Mouse (Mus musculus): ENCODE measurements around the gene Scnn1b.

The Scnn1b gene

GRCm38 (mm10) chr7:121913944-121914343 lies 49.1 kb downstream of the Scnn1b start:
- no peak for DNase-seq (ENCODE audit: low spot score in 2 of 2)

DNA sequence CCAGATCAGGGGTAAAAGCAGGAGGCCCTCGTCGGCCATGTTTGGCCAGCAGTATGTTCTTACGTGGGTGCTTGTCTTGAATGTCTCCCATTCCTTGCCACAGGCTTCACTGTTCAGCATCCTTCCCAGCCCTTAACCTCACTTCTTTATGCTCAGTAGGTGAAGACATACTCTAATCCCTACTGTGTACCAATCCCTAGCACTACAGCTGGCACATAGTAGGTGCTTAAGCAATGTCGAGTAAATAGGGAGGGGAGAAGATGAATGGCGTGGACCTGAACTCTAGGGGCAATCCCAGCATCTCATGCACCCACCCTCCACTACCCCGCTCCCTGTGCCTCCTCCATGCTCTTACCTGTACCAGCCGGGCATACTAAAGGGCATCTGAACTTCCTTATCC lies 59.5 kb downstream of the Scnn1b start:
- no peak for DNase-seq (ENCODE audit: low spot score in 2 of 2)

DNA sequence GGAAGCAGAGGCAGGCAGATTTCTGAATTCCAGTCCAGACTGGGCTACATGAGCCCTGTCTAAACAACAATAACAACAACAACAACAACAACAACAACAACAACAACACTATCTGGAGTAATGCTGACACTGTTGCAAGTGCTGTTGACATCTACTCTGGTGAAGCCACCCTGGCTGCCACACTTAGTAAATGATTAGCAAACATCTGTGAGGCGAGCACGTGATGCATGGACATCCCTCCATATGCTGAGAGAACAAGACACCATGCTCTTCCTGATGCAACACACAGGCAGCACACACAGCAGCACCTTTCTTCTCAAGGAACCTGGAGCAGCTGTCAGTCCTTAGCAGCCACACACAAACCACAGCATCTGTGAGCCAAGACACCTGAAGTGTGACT lies 63.0 kb downstream of the Scnn1b start:
- DNase-seq (ENCODE audit: low spot score in 2 of 2): no peak

GRCm38 (mm10) chr7:121931246-121931645 lies 66.4 kb downstream of the Scnn1b start:
- no peak for DNase-seq (ENCODE audit: low spot score in 2 of 2)

DNA sequence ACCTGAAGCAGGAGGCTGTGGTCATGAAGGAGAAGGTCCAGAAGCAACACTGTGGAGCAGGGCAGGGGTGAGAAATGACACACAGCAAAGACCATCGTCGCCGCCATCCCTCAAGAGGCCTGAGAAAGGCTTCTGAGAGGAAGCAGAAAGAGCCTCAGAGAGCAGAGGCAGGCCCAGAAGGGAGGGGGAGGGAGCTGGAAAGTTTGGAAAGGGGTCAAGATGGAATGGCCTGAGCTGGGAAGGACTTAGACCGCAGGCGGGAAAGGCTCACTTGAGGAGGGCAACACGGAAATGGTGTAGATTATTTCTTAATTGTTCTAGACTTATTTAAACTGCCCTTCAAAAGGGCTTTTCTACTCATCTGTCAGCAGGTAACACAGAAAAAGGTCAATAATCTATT lies 68.8 kb downstream of the Scnn1b start:
- DNase-seq (ENCODE audit: low spot score in 2 of 2): no peak

- no peak for DNase-seq (ENCODE audit: low spot score in 2 of 2)
Measured at GRCm38 (mm10) chr7:121934346-121934745, 69.5 kb downstream of the Scnn1b start.

- no peak for DNase-seq (ENCODE audit: low spot score in 2 of 2)
Measured at GRCm38 (mm10) chr7:121935906-121936794, 71.3 kb downstream of the Scnn1b start.

DNA sequence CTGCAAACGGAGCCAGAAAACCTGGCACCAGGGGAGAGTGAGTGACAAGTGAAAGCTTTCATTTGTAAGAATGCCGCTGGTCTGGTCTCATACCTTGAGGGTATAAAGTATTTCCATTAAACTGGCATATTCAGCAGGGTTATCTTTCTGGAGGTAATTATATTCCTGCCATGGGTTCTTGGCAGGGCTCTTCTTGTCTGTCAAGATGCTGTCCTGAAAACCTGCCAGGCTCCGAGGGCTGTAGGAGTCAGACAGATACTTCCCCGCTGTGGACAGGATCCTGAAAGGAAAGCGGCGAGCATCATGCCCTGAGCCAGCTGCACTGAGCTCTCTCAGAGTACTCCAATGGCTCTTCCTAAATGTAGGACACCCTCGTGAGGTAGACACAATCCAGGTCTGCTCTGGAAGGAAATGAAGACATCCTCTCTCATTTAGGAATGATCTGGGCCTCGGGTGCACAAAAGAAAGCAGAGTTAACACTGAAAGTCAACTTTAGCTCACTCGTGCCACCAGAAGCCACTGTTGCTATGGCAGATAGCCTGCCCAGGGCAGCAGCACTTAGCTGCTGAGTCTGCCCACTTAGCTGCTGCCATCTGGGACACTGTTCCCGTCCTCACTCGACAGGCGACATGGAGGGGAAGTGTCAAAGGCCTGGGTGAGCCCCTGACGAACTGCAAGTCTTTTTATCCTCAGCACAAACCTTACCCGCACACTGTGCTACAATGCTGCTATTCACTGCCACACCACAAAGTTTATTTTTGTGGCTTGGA lies 72.2 kb downstream of the Scnn1b start:
- no peak for DNase-seq (ENCODE audit: low spot score in 2 of 2)

GRCm38 (mm10) chr7:121938124-121938891 lies 73.5 kb downstream of the Scnn1b start:
- no peak for DNase-seq (ENCODE audit: low spot score in 2 of 2)

GRCm38 (mm10) chr7:121939244-121939643 lies 74.4 kb downstream of the Scnn1b start:
- DNase-seq (ENCODE audit: low spot score in 2 of 2): no peak

DNA sequence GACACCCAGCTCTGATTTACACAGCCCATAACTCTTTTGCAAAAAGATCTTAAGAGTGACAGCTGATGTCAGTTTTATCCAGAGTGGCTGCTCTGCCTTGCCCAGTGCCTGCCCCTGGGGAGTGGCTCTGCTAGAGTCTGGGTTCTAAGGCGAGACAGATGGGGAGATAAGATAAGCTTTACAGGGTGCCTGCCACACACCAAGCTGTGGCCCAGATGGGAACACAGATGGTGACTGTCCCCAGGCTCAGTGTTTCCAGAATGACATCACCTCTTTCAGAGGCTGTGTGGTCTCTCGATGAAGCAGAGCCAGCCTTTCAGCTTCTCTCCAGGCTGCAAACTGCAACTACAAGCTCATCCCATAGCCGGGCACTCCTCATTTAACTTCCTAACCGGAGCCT lies 74.9 kb downstream of the Scnn1b start:
- DNase-seq (ENCODE audit: low spot score in 2 of 2): no peak

- no peak for DNase-seq (ENCODE audit: low spot score in 2 of 2)
Measured at GRCm38 (mm10) chr7:121941016-121941415, 76.2 kb downstream of the Scnn1b start.

DNA sequence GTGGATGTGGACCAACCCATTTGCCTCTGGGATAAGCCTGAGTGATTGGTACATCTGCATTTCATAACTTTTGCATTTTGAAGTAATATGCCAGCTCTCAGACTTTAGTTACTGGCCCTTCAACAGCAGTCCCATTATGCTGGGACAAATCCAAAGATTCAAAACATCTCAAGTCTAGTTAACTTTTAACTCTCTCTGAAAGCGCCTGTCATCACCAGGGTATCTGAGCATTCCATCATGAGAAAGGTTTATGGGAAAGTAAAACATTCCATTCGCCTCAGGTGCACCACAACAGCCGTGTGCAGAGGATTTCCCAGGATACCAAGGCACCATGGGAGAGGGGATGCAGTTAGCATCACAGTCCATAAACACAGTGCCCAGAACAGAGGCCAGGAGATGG lies 76.8 kb downstream of the Scnn1b start:
- DNase-seq (ENCODE audit: low spot score in 2 of 2): no peak

GRCm38 (mm10) chr7:121942371-121942770 lies 77.5 kb downstream of the Scnn1b start:
- DNase-seq (ENCODE audit: low spot score in 2 of 2): no peak

DNA sequence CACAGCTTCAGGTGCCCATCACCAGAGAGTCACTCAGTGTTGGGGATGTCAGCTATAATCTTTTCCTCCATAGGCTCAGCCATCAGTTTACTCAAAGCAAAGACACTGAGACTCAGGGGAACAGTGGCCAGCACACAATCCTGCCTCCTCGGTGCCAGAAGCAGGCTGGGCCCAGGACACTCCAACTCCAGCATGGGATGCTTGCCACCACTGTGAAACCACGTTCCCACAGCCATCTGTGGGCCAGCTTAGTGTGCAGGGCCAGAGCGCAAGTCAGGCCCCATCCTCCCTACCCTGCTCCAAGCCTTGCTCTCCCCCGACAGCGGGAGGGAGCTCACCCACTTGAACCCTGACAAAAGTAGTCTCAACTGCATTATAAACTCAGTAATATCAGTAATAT lies 81.4 kb downstream of the Scnn1b start:
- DNase-seq (ENCODE audit: low spot score in 2 of 2): no peak

DNA sequence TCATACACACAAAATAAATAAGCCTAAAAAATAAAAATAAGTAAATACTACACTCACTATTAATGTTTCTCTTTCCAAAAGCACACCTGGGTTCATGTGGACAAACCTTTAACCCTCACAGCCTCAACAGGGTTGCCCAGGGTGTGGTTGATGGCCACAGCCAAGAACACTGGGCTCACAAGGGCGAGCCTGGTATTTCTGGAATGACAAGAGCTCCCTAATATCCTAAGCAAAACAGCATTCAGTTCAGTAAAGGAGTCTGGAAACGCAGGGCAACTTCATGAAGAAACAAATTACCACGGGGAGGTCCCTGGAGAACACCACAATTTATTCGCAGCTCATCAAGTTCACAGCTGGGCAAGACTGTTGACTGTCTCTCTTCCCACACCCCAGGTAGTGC lies 82.7 kb downstream of the Scnn1b start:
- DNase-seq (ENCODE audit: low spot score in 2 of 2): no peak

DNA sequence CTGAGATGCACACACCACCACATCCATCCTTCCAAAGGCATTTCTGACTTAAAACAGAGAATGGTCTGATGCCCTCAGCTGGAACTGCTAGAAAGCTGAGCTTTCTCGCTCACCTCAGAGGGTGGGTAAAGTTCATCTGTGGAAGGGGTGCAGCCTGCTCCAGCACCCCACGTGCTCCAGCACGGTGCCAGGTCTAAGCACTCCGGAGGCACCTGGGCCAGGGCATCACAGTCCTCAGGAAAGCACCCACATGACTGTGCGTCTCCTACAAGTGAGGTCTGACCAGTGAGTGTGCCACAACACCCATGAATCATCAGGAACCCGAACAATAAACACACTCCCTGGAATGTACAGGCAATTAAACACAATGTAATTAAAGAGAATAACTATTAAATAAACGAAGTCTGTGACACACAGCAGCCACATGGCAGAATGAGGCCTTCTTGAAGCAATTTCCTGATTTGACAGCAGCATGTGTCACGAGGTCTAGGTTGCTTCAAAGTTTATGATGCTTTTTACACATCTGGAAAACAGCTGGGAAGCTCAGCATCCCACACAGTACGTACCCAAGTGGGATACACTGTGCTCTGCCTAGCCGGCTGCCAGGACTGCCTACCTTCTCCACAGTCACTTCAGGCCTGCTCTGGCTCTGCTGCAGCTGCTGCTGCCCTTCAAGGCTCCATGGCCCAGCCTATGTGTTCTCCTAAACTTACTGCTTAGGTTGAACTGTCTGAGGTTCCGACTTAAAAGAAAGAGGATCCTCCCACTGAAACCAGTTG lies 90.2 kb downstream of the Scnn1b start:
- no peak for DNase-seq (ENCODE audit: low spot score in 2 of 2)

- DNase-seq (ENCODE audit: low spot score in 2 of 2): no peak
Measured at GRCm38 (mm10) chr7:121955802-121956201, 91.0 kb downstream of the Scnn1b start.

- DNase-seq (ENCODE audit: low spot score in 2 of 2): no peak
Measured at GRCm38 (mm10) chr7:121961913-121962570, 97.2 kb downstream of the Scnn1b start.

GRCm38 (mm10) chr7:121962571-121962959 lies 97.7 kb downstream of the Scnn1b start:
- DNase-seq (ENCODE audit: low spot score in 2 of 2): no peak

- no peak for DNase-seq (ENCODE audit: low spot score in 2 of 2)
Measured at GRCm38 (mm10) chr7:121963883-121964398, 99.1 kb downstream of the Scnn1b start.
